8 mouse cellular contexts compared by ENCODE assay signal in genomic region chr1:189343301-189344251, GRCm38 (mm10). TPM values are rescaled to one million over a fixed set of nuclear protein-coding genes. Genes with fewer than 3 reads are reported as not detected.
A peak's percentile ranks its signal among the peaks of the same experiment; 100 is the strongest.
DNase-seq lines count a peak whose midpoint lies in the region; ATAC-seq and TF ChIP-seq lines count a peak whose summit lies in the region.

No protein-coding gene starts in this region.

- DNase-seq in adrenal gland, adult (ENCODE audit: inconsistent age in 2 of 2, low spot score in 1 of 2): peak; percentile 31 to 62
- no peak for DNase-seq in adrenal gland, adult 8-10 months
- peak; percentile 69 for DNase-seq in brain, embryonic 14.5 days (ENCODE audit: low read depth)
- peak; percentile 61 for DNase-seq in hindbrain, embryonic 11.5 days (ENCODE audit: low spot score)
- DNase-seq in left cerebral cortex, postnatal 25 days (ENCODE audit: low spot score in 2 of 2): peak; percentile 60 to 62
- peak; percentile 57 for DNase-seq in midbrain, embryonic 10.5 days (ENCODE audit: low spot score)

- H3K4me3 ChIP-seq in forebrain, embryonic 15.5 days: peak overlapping the region; percentile 62
- peak overlapping the region; percentile 59 for H3K4me3 ChIP-seq in hindbrain, embryonic 11.5 days (ENCODE audit: low read depth, low read length)
- H3K4me3 ChIP-seq in midbrain, embryonic 10.5 days: peak overlapping the region; percentile 73
- peak overlapping the region; percentile 57 for H3K4me3 ChIP-seq in stomach, embryonic 15.5 days (replicated peaks)

- peak; percentile 86 for ATAC-seq in forebrain, embryonic 15.5 days (replicated peaks)
- ATAC-seq in hindbrain, embryonic 11.5 days (ENCODE audit: low FRiP score): peak; percentile 78
- peak; percentile 75; the same call in 1 of the 2 replicates for ATAC-seq in stomach, embryonic 15.5 days (ENCODE audit: insufficient read depth, low FRiP score, low read depth)

- peak overlapping the region; percentile 94 for H3K4me2 ChIP-seq in forebrain, embryonic 15.5 days (replicated peaks)
- peak overlapping the region; percentile 99 for H3K4me2 ChIP-seq in hindbrain, embryonic 11.5 days (replicated peaks; ENCODE audit: low read depth, low read length)
- H3K4me2 ChIP-seq in stomach, embryonic 15.5 days: peak overlapping the region; percentile 99

- no peaks in the 10 kb centered on the region for H3K9me3 ChIP-seq in forebrain, embryonic 15.5 days
- H3K9me3 ChIP-seq in hindbrain, embryonic 11.5 days (ENCODE audit: control insufficient read depth, low read length): no peaks in the 10 kb centered on the region
- H3K9me3 ChIP-seq in midbrain, embryonic 10.5 days (replicated peaks): no peaks in the 10 kb centered on the region
- H3K9me3 ChIP-seq in stomach, embryonic 15.5 days: no peaks in the 10 kb centered on the region

- intact Hi-C loops in left cerebral cortex, postnatal 25 days (cut with DNase I): loop anchor here (2.0 to 10.0 kb wide), 5 partner anchors 55 to 316 kb away; no protein-coding TSS in a partner anchor

- H3K4me1 ChIP-seq in forebrain, embryonic 15.5 days: peaks cover 20% of the 10 kb centered on the region
- H3K4me1 ChIP-seq in hindbrain, embryonic 11.5 days (replicated peaks; ENCODE audit: control insufficient read depth, insufficient read depth, low read length): no peaks in the 10 kb centered on the region
- H3K4me1 ChIP-seq in midbrain, embryonic 10.5 days: peaks cover 23% of the 10 kb centered on the region
- H3K4me1 ChIP-seq in stomach, embryonic 15.5 days: peaks cover 6% of the 10 kb centered on the region

- H3K36me3 ChIP-seq in forebrain, embryonic 15.5 days: peaks cover 4% of the 10 kb centered on the region; the same call in 1 of the 2 replicates
- no peaks in the 10 kb centered on the region for H3K36me3 ChIP-seq in hindbrain, embryonic 11.5 days (ENCODE audit: control insufficient read depth, insufficient read depth, low read length)
- H3K36me3 ChIP-seq in midbrain, embryonic 10.5 days: no peaks in the 10 kb centered on the region
- no peaks in the 10 kb centered on the region for H3K36me3 ChIP-seq in stomach, embryonic 15.5 days

- peak overlapping the region; percentile 83 for H3K9ac ChIP-seq in forebrain, embryonic 15.5 days (replicated peaks)
- peak overlapping the region; percentile 88 for H3K9ac ChIP-seq in hindbrain, embryonic 11.5 days (ENCODE audit: low read depth, low read length)
- H3K9ac ChIP-seq in stomach, embryonic 15.5 days: peak overlapping the region; percentile 37

- 0 out of 2 replicates have a peak, but pooled peaks have one; percentile 12 for TF ChIP-seq CTCF in brain, embryonic 14.5 days (IDR thresholded peaks at IDR 0.05; ENCODE audit: borderline replicate concordance, extremely low read depth, insufficient read depth, insufficient read length)

- under 1% methylated on average over 74 of the region's 82 CpGs for WGBS in forebrain, embryonic 15.5 days
- WGBS in hindbrain, embryonic 11.5 days: 1% methylated on average over 75 of the region's 82 CpGs
- WGBS in midbrain, embryonic 10.5 days: under 1% methylated on average over 79 of the region's 82 CpGs
- WGBS in stomach, embryonic 15.5 days: 1% methylated on average over 58 of the region's 82 CpGs

- H3K27me3 ChIP-seq in forebrain, embryonic 15.5 days: no peaks in the 10 kb centered on the region
- H3K27me3 ChIP-seq in hindbrain, embryonic 11.5 days (ENCODE audit: control insufficient read depth, insufficient read depth, low read length): 0 out of 2 replicates have a peak, but pooled peaks cover 3% of the 10 kb centered on the region
- peaks cover 51% of the 10 kb centered on the region for H3K27me3 ChIP-seq in midbrain, embryonic 10.5 days (ENCODE audit: low read depth, poor library complexity, severe bottlenecking)
- H3K27me3 ChIP-seq in stomach, embryonic 15.5 days (replicated peaks): peaks cover 15% of the 10 kb centered on the region; the same call in 1 of the 2 replicates

- peak overlapping the region; percentile 81 for H3K27ac ChIP-seq in forebrain, embryonic 15.5 days (replicated peaks)
- no peak overlapping the region for H3K27ac ChIP-seq in hindbrain, embryonic 11.5 days (ENCODE audit: low read depth, low read length)
- peak overlapping the region; percentile 91 for H3K27ac ChIP-seq in midbrain, embryonic 10.5 days (replicated peaks)
- no peak overlapping the region for H3K27ac ChIP-seq in stomach, embryonic 15.5 days

- no peak; the same call in 1 of the 2 replicates for TF ChIP-seq POLR2A in brain, embryonic 14.5 days (IDR thresholded peaks at IDR 0.05; ENCODE audit: borderline replicate concordance, extremely low read depth, insufficient read depth, insufficient read length, poor library complexity, severe bottlenecking)

RNA-seq across cellular contexts. Expression of gene Kcnk2, which starts 58.5 kb away (rescaled TPM):
- total RNA-seq in adrenal gland, adult 8-10 months (2022): 10 to 100 TPM; 22.0 to 44.4 (median 26.6) TPM
- polyA plus RNA-seq in brain, embryonic 14.5 days (2012; rRNA removed): 22.0 and 27.3 TPM in 2 replicates
- 23.9 and 24.7 TPM in 2 replicates for polyA plus RNA-seq in forebrain, embryonic 15.5 days (2015; fragmentation: Nextera tagmentation; extraction: Ambion mirVana)
- 5.6 and 6.1 TPM in 2 replicates for polyA plus RNA-seq in hindbrain, embryonic 11.5 days (2014; fragmentation: Nextera tagmentation; extraction: Ambion mirVana)
- total RNA-seq in left cerebral cortex, postnatal 25 days (2021): 10 to 100 TPM; 54.9 to 66.3 TPM
- 2.7 and 4.8 TPM in 2 replicates for polyA plus RNA-seq in midbrain, embryonic 10.5 days (2016; fragmentation: Nextera tagmentation; extraction: Ambion mirVana)
- 1.6 and 3.0 TPM in 2 replicates for polyA plus RNA-seq in stomach, embryonic 15.5 days (2015; fragmentation: Nextera tagmentation; extraction: Ambion mirVana)

Comparison
In these comparisons a context has a peak if more than half of its experiments do, and no peak if none do; other contexts are left out.
1. H3K27ac ChIP-seq: peak in forebrain, embryonic 15.5 days (single experiment) and midbrain, embryonic 10.5 days (single experiment); none in hindbrain, embryonic 11.5 days (single experiment) and stomach, embryonic 15.5 days (single experiment).
2. H3K9ac ChIP-seq: peak in every context shown above with its lines; median percentile 88 in hindbrain, embryonic 11.5 days; 83 in forebrain, embryonic 15.5 days; 37 in stomach, embryonic 15.5 days.
3. Peak in every context shown above with its lines, with median percentiles within 50 percentile points of each other: ATAC-seq, H3K4me2 ChIP-seq and H3K4me3 ChIP-seq.